Mouse (Mus musculus) forebrain, embryonic 11.5 days (tissue): ENCODE measurements around the gene St5. TPM values are rescaled to one million over a fixed set of nuclear protein-coding genes. Genes with fewer than 3 reads are reported as not detected.
A peak's percentile ranks its signal among the peaks of the same experiment; 100 is the strongest.

Source experiments
- ATAC-seq: fragments of 200-750 bp; cut with Nextera tagmentation; replicated peaks from 2 replicates; pipeline ENCODE4 v1.8.0; 2017; ENCODE audit warnings: moderate TSS enrichment; ENCODE audit not compliant: low FRiP score
- DNase-seq: peaks from one replicate; pipeline ENCODE4 v3.0.0-alpha.2; 2017; ENCODE audit warnings: low spot score
- H3K27ac ChIP-seq: fragments of 300-500 bp; sonication (generic); 2 replicates; pipeline ENCODE4 v1.5.1; 2014; ENCODE audit warnings: low read depth, low read length
- H3K27me3 ChIP-seq: fragments of 300-500 bp; sonication (generic); 2 replicates; pipeline ENCODE4 v1.6.1; 2014; ENCODE audit warnings: mild to moderate bottlenecking, low read length, mixed read lengths; ENCODE audit not compliant: control insufficient read depth, insufficient read depth
- H3K36me3 ChIP-seq: fragments of 300-500 bp; sonication (generic); 2 replicates; pipeline ENCODE4 v1.6.1; 2014; ENCODE audit warnings: mild to moderate bottlenecking, low read length, moderate library complexity, mixed read lengths; ENCODE audit not compliant: control insufficient read depth, insufficient read depth
- H3K4me1 ChIP-seq: fragments of 300-500 bp; sonication (generic); replicated peaks from 2 replicates; pipeline ENCODE4 v1.6.1; 2014; ENCODE audit warnings: low read length, mixed read lengths; ENCODE audit not compliant: control insufficient read depth, insufficient read depth
- H3K4me2 ChIP-seq: fragments of 300-500 bp; sonication (generic); 2 replicates; pipeline ENCODE4 v1.6.1; 2014; ENCODE audit warnings: low read depth, mild to moderate bottlenecking, low read length, moderate library complexity, mixed read lengths; ENCODE audit not compliant: severe bottlenecking
- H3K4me3 ChIP-seq: fragments of 300-500 bp; sonication (generic); 2 replicates; pipeline ENCODE4 v1.5.1; 2014; ENCODE audit warnings: low read depth, low read length
- H3K9ac ChIP-seq: fragments of 300-500 bp; sonication (generic); 2 replicates; pipeline ENCODE4 v1.6.1; 2014; ENCODE audit warnings: low read length
- H3K9me3 ChIP-seq: fragments of 300-500 bp; sonication (generic); 2 replicates; pipeline ENCODE4 v1.6.1; 2016; ENCODE audit warnings: low read length, mixed read lengths; ENCODE audit not compliant: control insufficient read depth
- WGBS: fragments of 180-500 bp; shearing (Covaris S2); extraction: QIAGEN DNeasy Blood & Tissue Kit; methylation state at CpG from one replicate; pipeline ENCODE4 v1.1.7; 2014; 5-methylcytosine and 5-hydroxymethylcytosine counted together
- polyA plus RNA-seq: library from polyadenylated mRNA; unstranded; fragments of >200 nt; fragmentation: Nextera tagmentation; extraction: Ambion mirVana; gene quantifications from 2 replicates; pipeline ENCODE4 v1.2.1, GENCODE M21; 2014

The St5 gene
- polyA plus RNA-seq, 1 experiment from 2014 or later = 32.8 TPM

- Histone ChIP-seq H3K27me3 (no peaks in the 10 kb centered on the region), H3K9ac (no peak overlapping the region), H3K4me1 (peaks cover 10% of the 10 kb centered on the region), H3K4me2 (no peak overlapping the region), H3K36me3 (no peaks in the 10 kb centered on the region), H3K4me3 (no peak overlapping the region), H3K27ac (no peak overlapping the region), H3K9me3 (no peaks in the 10 kb centered on the region)
- DNase-seq (no peak), ATAC-seq (no peak)
- WGBS = 48% methylated on average over 2 of the region's 2 CpGs
Measured at GRCm38 (mm10) chr7:109620967-109621366, 82.4 kb downstream of the St5 start.

DNA sequence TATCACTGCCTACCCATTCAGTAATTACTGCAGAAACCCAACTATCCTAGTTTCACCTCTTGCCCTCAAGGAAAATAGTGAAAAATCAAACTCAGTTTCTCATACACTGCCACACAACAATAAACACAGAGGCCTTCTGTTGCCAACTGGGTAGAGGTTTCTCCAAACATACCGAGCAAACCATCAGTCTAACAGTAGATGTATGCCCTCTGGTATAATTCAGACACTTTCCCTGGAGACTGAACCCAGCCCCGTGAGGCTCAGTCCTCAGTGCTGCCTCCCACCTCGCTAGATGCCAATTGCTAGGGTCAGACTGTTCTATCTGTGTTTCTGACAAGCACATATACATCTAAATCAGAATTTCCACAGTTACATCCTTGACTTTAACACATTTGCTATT lies 83.1 kb downstream of the St5 start:
- 81% methylated on average over 3 of the region's 3 CpGs for WGBS
- Histone ChIP-seq H3K9me3 (no peaks in the 10 kb centered on the region), H3K36me3 (no peaks in the 10 kb centered on the region), H3K4me2 (no peak overlapping the region), H3K4me1 (peaks cover 17% of the 10 kb centered on the region), H3K9ac (no peak overlapping the region), H3K27me3 (no peaks in the 10 kb centered on the region), H3K4me3 (no peak overlapping the region), H3K27ac (no peak overlapping the region)
- DNase-seq (no peak), ATAC-seq (no peak)

GRCm38 (mm10) chr7:109618721-109619120 lies 84.7 kb downstream of the St5 start:
- Histone ChIP-seq H3K9me3 (no peaks in the 10 kb centered on the region), H3K4me2 (no peak overlapping the region), H3K27ac (no peak overlapping the region), H3K4me1 (peaks cover 24% of the 10 kb centered on the region), H3K36me3 (no peaks in the 10 kb centered on the region), H3K27me3 (no peaks in the 10 kb centered on the region), H3K4me3 (no peak overlapping the region), H3K9ac (no peak overlapping the region)
- 22% methylated on average over 6 of the region's 6 CpGs for WGBS
- ATAC-seq = no peak
- peak; percentile 77 for DNase-seq

DNA sequence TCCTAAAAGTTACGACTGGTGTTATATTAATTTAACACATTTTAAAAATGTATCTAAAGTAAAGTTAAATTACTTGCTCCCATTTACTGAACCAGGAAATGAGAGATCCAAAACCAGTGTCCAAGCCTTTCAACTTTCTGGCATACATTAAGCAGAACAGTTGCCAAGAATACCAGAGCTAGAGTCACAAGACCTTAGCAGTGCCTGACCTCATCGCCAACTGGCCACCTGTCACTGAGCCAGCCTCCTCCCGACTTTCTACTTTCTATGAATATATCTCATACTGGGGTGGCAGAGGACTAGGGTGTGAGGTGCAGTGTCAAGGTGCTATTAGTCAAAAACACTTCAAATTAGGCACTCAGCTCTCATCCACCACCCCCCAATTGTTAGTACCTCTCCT lies 85.6 kb downstream of the St5 start:
- Histone ChIP-seq H3K36me3 (no peaks in the 10 kb centered on the region), H3K4me3 (no peak overlapping the region), H3K27ac (no peak overlapping the region), H3K27me3 (no peaks in the 10 kb centered on the region), H3K4me1 (peaks cover 24% of the 10 kb centered on the region), H3K9ac (no peak overlapping the region), H3K9me3 (no peaks in the 10 kb centered on the region), H3K4me2 (no peak overlapping the region)
- DNase-seq (no peak), ATAC-seq (no peak)
- WGBS = 82% methylated on average over 3 of the region's 3 CpGs

DNA sequence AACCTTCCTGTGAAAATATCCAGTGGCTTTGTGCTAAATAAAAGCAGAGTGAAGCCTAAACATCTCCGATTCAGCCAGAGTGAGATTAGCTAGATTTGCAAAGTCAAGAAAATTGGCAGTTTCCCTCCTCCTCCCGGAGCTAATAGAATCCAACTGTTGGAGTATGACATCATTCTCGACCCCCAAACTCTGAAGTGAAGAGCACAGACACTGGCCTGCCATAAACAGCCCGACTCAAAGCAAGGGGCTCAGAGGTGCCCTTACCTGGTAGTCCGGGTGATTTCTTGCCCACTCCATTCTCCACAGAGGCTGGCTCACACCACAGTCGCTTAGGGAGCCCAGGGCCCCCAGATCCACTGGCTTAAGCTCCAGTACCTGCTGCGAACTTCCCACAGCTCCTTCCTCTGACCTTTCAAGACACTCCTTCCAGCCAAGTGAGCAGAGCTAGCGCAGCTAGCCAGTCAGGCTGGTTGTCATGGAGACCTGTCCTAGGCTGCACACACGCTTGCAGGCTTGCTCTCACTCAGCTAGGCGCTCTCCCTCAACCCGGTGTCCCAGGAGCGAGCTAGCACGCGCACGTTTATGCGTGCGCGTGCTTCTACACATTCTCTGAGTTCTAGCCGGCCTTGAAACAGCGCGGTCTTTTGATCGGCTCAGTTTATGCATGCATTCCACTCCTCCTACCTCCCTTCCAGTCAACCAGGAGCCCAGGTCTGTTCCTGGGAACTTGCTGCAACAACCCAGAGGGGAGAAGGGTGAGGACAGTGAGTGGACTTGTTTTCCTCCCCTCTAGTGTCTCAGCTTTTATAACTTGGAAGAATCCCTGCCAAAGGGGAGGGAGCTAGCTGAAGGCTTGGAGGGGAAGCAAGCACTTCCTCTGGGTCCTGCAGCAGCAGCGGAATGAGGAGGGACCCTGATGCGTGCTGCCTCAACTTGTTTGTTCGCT lies 87.1 kb downstream of the St5 start:
- H3K36me3 ChIP-seq = no peaks in the 10 kb centered on the region
- ATAC-seq = peak; percentile 98
- WGBS = 2% methylated on average over 25 of the region's 25 CpGs
- peak overlapping the region; percentile 55 for H3K9ac ChIP-seq
- peak; percentile 89 for DNase-seq
- H3K4me2 ChIP-seq = peak overlapping the region; percentile 54
- H3K4me1 ChIP-seq = peaks cover 27% of the 10 kb centered on the region
- no peaks in the 10 kb centered on the region for H3K27me3 ChIP-seq
- H3K4me3 ChIP-seq = peak overlapping the region; percentile 32
- peak overlapping the region; percentile 85 for H3K27ac ChIP-seq
- no peaks in the 10 kb centered on the region for H3K9me3 ChIP-seq

- 24% methylated on average over 4 of the region's 4 CpGs for WGBS
- Histone ChIP-seq H3K4me2 (peak overlapping the region; percentile 54), H3K27me3 (no peaks in the 10 kb centered on the region), H3K9ac (peak overlapping the region; percentile 55), H3K4me1 (peaks cover 27% of the 10 kb centered on the region), H3K27ac (peak overlapping the region; percentile 75; the same call in 1 of the 2 replicates), H3K4me3 (peak overlapping the region; percentile 32), H3K36me3 (no peaks in the 10 kb centered on the region), H3K9me3 (no peaks in the 10 kb centered on the region)
- ATAC-seq (no peak), DNase-seq (no peak)
Measured at GRCm38 (mm10) chr7:109615601-109616000, 87.8 kb downstream of the St5 start.

GRCm38 (mm10) chr7:109614939-109615338 lies 88.5 kb downstream of the St5 start:
- no peaks in the 10 kb centered on the region for H3K36me3 ChIP-seq
- no peak overlapping the region; the same call in 1 of the 2 replicates for H3K9ac ChIP-seq
- ATAC-seq (no peak), DNase-seq (no peak)
- H3K27me3 ChIP-seq = no peaks in the 10 kb centered on the region
- no peaks in the 10 kb centered on the region for H3K9me3 ChIP-seq
- H3K4me3 ChIP-seq = peak overlapping the region; percentile 32
- peak overlapping the region; percentile 54 for H3K4me2 ChIP-seq
- H3K27ac ChIP-seq = no peak overlapping the region; the same call in 1 of the 2 replicates
- H3K4me1 ChIP-seq = peaks cover 27% of the 10 kb centered on the region
- WGBS = 11% methylated on average over 4 of the region's 4 CpGs

- no peaks in the 10 kb centered on the region for H3K27me3 ChIP-seq
- no peak overlapping the region for H3K4me3 ChIP-seq
- no peaks in the 10 kb centered on the region for H3K36me3 ChIP-seq
- 59% methylated on average over 5 of the region's 5 CpGs for WGBS
- ATAC-seq = no peak
- H3K9me3 ChIP-seq = no peaks in the 10 kb centered on the region
- no peak overlapping the region for H3K9ac ChIP-seq
- H3K4me2 ChIP-seq = no peak overlapping the region
- DNase-seq = no peak
- no peak overlapping the region for H3K27ac ChIP-seq
- peaks cover 27% of the 10 kb centered on the region for H3K4me1 ChIP-seq
Measured at GRCm38 (mm10) chr7:109613531-109614021, 89.8 kb downstream of the St5 start.
